ENCODE assay signal across 21 mouse cellular contexts in the genomic region with DNA sequence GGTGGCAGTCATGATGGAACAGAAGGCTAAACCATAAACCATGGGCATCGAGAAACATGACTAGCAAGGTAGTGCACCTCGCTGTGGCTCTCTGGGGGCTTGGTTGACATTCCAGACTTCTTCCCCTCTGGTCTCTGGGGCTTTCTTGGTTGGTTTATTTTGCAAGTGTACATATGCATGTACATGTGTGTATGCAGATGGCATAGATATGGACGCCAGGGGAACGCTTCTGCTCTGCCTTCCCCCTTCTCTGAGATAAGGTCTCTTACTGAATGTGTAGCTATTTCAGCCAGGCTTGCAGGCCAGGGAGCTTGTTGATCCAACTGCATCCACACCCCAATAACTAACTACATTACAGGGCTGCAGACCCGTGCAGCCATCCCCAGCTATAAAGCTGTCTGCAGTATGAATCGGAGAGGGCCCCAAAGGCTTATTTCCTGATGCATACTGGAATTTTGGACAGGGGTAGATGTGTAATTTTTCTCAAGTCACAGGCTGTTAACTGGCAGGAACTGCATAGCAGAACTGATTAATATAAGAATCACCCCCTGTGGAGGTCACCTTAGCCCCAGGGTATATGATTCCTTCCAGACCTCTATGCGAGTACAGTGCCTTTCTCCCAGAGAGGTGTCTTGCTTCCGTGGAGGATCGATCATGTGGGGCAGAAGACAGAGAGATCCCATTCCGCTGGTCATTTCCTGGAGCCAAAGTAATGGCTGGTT. TPM values are rescaled to one million over a fixed set of nuclear protein-coding genes. Genes with fewer than 3 reads are reported as not detected.
DNase-seq lines count a peak whose midpoint lies in the region; ATAC-seq and TF ChIP-seq lines count a peak whose summit lies in the region.
"Had no signal": no experiment of that assay in that cellular context is flagged by ENCODE, and none has a peak within 500 bp of the region (broad histone marks: within the 10 kb centered on the region; RNA-seq: fewer than 3 reads in every experiment).

No protein-coding gene starts in this region.

- TF ChIP-seq CTCF in liver, embryonic 14.5 days (IDR thresholded peaks at IDR 0.05; ENCODE audit: low read depth), result no peak
- TF ChIP-seq CTCF in gastrocnemius, adult 2 months (IDR thresholded peaks at IDR 0.05), result no peak

- no peaks in the 10 kb centered on the region for H3K27me3 ChIP-seq in kidney, embryonic 14.5 days (ENCODE audit: control insufficient read depth, insufficient read depth, low read length)
- no peaks in the 10 kb centered on the region for H3K27me3 ChIP-seq in liver, embryonic 14.5 days (ENCODE audit: control insufficient read depth, insufficient read depth, low read length)
- H3K27me3 ChIP-seq in liver, embryonic 11.5 days (replicated peaks; ENCODE audit: control insufficient read depth, insufficient read depth, low read length), result no peaks in the 10 kb centered on the region
- H3K27me3 ChIP-seq: CH12.LX; forebrain, embryonic 13.5 days; hindbrain, embryonic 12.5 days had no signal

- H3K9ac ChIP-seq in kidney, embryonic 14.5 days (ENCODE audit: low read depth, low read length), result no peak overlapping the region
- no peak overlapping the region; the same call in 1 of the 2 replicates for H3K9ac ChIP-seq in liver, embryonic 14.5 days (replicated peaks)
- no peak overlapping the region for H3K9ac ChIP-seq in liver, embryonic 11.5 days (ENCODE audit: low read depth, low read length)
- H3K9ac ChIP-seq: forebrain, embryonic 13.5 days; hindbrain, embryonic 12.5 days had no signal

- TF ChIP-seq EP300 in liver, embryonic 14.5 days (IDR thresholded peaks at IDR 0.05; ENCODE audit: low read depth), result no peak

- H3K4me3 ChIP-seq in kidney, embryonic 14.5 days (ENCODE audit: low read length), result no peak overlapping the region
- no peak overlapping the region for H3K4me3 ChIP-seq in liver, embryonic 14.5 days (ENCODE audit: insufficient read depth in 1 of 2, low read depth in 2 of 2, low read length in 2 of 2)
- H3K4me3 ChIP-seq in liver, embryonic 11.5 days (ENCODE audit: low read depth, low read length), result no peak overlapping the region
- H3K4me3 ChIP-seq in gastrocnemius, adult 2 months, result no peak overlapping the region
- H3K4me3 ChIP-seq: embryonic facial prominence, embryonic 10.5 days; forebrain, embryonic 13.5 days; heart, embryonic 10.5 days; hindbrain, embryonic 12.5 days had no signal

- no peak overlapping the region for H3K27ac ChIP-seq in kidney, embryonic 14.5 days (ENCODE audit: low read depth, low read length)
- no peak overlapping the region for H3K27ac ChIP-seq in liver, embryonic 14.5 days
- H3K27ac ChIP-seq in liver, embryonic 11.5 days (ENCODE audit: low read depth, low read length), result no peak overlapping the region
- no peak overlapping the region for H3K27ac ChIP-seq in gastrocnemius, adult 2 months
- H3K27ac ChIP-seq: embryonic facial prominence, embryonic 10.5 days; forebrain, embryonic 13.5 days; heart, embryonic 10.5 days; hindbrain, embryonic 12.5 days had no signal

- no peaks in the 10 kb centered on the region for H3K36me3 ChIP-seq in kidney, embryonic 14.5 days (ENCODE audit: control insufficient read depth, insufficient read depth, low read length)
- no peaks in the 10 kb centered on the region for H3K36me3 ChIP-seq in liver, embryonic 14.5 days (replicated peaks; ENCODE audit: control insufficient read depth, insufficient read depth, low read depth)
- H3K36me3 ChIP-seq in liver, embryonic 11.5 days (ENCODE audit: control insufficient read depth, insufficient read depth, low read length), result no peaks in the 10 kb centered on the region
- H3K36me3 ChIP-seq: heart, embryonic 10.5 days; hindbrain, embryonic 12.5 days had no signal

- ATAC-seq in kidney, embryonic 14.5 days (ENCODE audit: low FRiP score, low TSS enrichment), result 0 out of 2 replicates have a peak, but pooled peaks have one; percentile 9
- peak; percentile 31; the same call in 1 of the 2 replicates for ATAC-seq in liver, embryonic 14.5 days (ENCODE audit: insufficient read depth)
- no peak for ATAC-seq in liver, embryonic 11.5 days (replicated peaks; ENCODE audit: low FRiP score)
- ATAC-seq: forebrain, embryonic 13.5 days had no signal

- 48% methylated on average over 10 of the region's 10 CpGs for WGBS in kidney, embryonic 14.5 days
- WGBS in liver, embryonic 14.5 days (ENCODE audit: insufficient replicate concordance), result 72% methylated on average over 10 of the region's 10 CpGs
- WGBS in liver, embryonic 11.5 days, result 81% methylated on average over 10 of the region's 10 CpGs

- H3K4me1 ChIP-seq in kidney, embryonic 14.5 days (ENCODE audit: control insufficient read depth, insufficient read depth, low read length), result peaks cover 51% of the 10 kb centered on the region
- H3K4me1 ChIP-seq in liver, embryonic 14.5 days (replicated peaks; ENCODE audit: control insufficient read depth in 2 of 2, insufficient read depth in 2 of 2, low read length in 1 of 2), result peaks cover 15 to 35% of the 10 kb centered on the region in 2 experiments
- peaks cover 44% of the 10 kb centered on the region for H3K4me1 ChIP-seq in liver, embryonic 11.5 days (replicated peaks; ENCODE audit: control insufficient read depth, insufficient read depth, low read length)

- H3K4me2 ChIP-seq in kidney, embryonic 14.5 days (replicated peaks; ENCODE audit: low read depth, low read length), result no peak overlapping the region
- no peak overlapping the region for H3K4me2 ChIP-seq in liver, embryonic 14.5 days (ENCODE audit: low read depth)
- H3K4me2 ChIP-seq in liver, embryonic 11.5 days, result no peak overlapping the region
- H3K4me2 ChIP-seq: forebrain, embryonic 13.5 days; hindbrain, embryonic 12.5 days had no signal

- intact Hi-C loops in gastrocnemius, adult 2 months (cut with DNase I), result no loop called here

- no peak for DNase-seq in kidney, postnatal 10 days
- DNase-seq in liver, embryonic 14.5 days (ENCODE audit: low read depth in 3 of 3, low spot score in 3 of 3), result no peak
- DNase-seq in liver, embryonic 11.5 days (ENCODE audit: low spot score), result no peak
- DNase-seq in ZHBTc4 (ENCODE audit: low read depth, low spot score), result peak; percentile 48
- no peak for DNase-seq in gastrocnemius, adult 2 months
- DNase-seq in cerebellum, postnatal 4 days (ENCODE audit: low spot score in 2 of 2), result no peak
- DNase-seq: adrenal gland, adult 2 months; adrenal gland, postnatal 25 days; cerebellum, adult 18-20 months; cerebellum, adult 9-11 months; cerebellum, postnatal 36 days; gastrocnemius, postnatal 10 days; heart, adult 18-20 months; heart, postnatal 10 days; heart, postnatal 4 days had no signal

- H3K9me3 ChIP-seq in kidney, embryonic 14.5 days (ENCODE audit: control insufficient read depth, low read length), result no peaks in the 10 kb centered on the region
- H3K9me3 ChIP-seq in liver, embryonic 14.5 days (ENCODE audit: control insufficient read depth, low read length), result no peaks in the 10 kb centered on the region
- no peaks in the 10 kb centered on the region for H3K9me3 ChIP-seq in liver, embryonic 11.5 days (ENCODE audit: control insufficient read depth, low read length)
- H3K9me3 ChIP-seq: embryonic facial prominence, embryonic 10.5 days; forebrain, embryonic 13.5 days; heart, embryonic 10.5 days; hindbrain, embryonic 12.5 days had no signal

RNA-seq across cellular contexts. Expression of a gene that starts 53.9 kb away (rescaled TPM):
- 51.6 and 63.8 TPM in 2 replicates for polyA plus RNA-seq in kidney, embryonic 14.5 days (2014; fragmentation: Nextera tagmentation; extraction: Ambion mirVana)
- 0.74 and 2.9 TPM in 2 replicates for polyA plus RNA-seq in liver, embryonic 14.5 days (2012; rRNA removed)
- polyA plus RNA-seq in liver, embryonic 14.5 days (2014; fragmentation: Nextera tagmentation; extraction: Ambion mirVana), result 5.7 and 8.5 TPM in 2 replicates
- polyA plus RNA-seq in liver, embryonic 11.5 days (2014; fragmentation: Nextera tagmentation; extraction: Ambion mirVana), result 21.8 and 27.2 TPM in 2 replicates
- 1 to 10 TPM; 1.3 to 2.6 TPM for total RNA-seq in gastrocnemius, adult 2 months (2021)
